Mouse (Mus musculus) olfactory bulb, adult 2 months (tissue): ENCODE measurements at regions not wholly inside any gene's neighbourhood (a gene's known extent, or its start where the extent isn't known, plus 50 kb on each side); places are given as distances from the start of the nearest gene placed in this dataset.
A peak's percentile ranks its signal among the peaks of the same experiment; 100 is the strongest.

Experiments
- H3K27ac ChIP-seq: fragments of 200-500 bp; 2 replicates; pipeline ENCODE4 v1.5.1; 2012; ENCODE audit warnings: low read depth, low read length; ENCODE audit not compliant: insufficient read depth
- H3K4me1 ChIP-seq: fragments of 200-500 bp; 2 replicates; pipeline ENCODE4 v1.6.1; 2012; ENCODE audit warnings: low read length; ENCODE audit not compliant: control insufficient read depth, insufficient read depth
- H3K4me3 ChIP-seq: fragments of 200-500 bp; 2 replicates; pipeline ENCODE4 v1.5.1; 2012; ENCODE audit warnings: mild to moderate bottlenecking, low read depth, low read length, moderate library complexity; ENCODE audit not compliant: insufficient read depth
- CTCF ChIP-seq: fragments of 200-500 bp; IDR thresholded peaks from 2 replicates; pipeline ENCODE4 v1.5.1; 2012; ENCODE audit warnings: low read depth, mild to moderate bottlenecking, low read length, moderate library complexity; ENCODE audit not compliant: insufficient read depth
- POLR2A ChIP-seq: fragments of 200-500 bp; IDR thresholded peaks from 2 replicates; pipeline ENCODE4 v1.6.1; 2012; ENCODE audit warnings: mild to moderate bottlenecking, low read depth, low read length, moderate library complexity; ENCODE audit not compliant: insufficient read depth
- WGBS: fragments of 180-500 bp; shearing (Covaris S2); methylation state at CpG from one replicate; pipeline ENCODE4 v1.1.7; 2018; 5-methylcytosine and 5-hydroxymethylcytosine counted together

GRCm38 (mm10) chr17:9763110-9763509 is 93.6 kb upstream of the Pabpc6 start:
- peaks cover 19% of the 10 kb centered on the region for H3K4me1 ChIP-seq
- 14% methylated on average over 9 of the region's 9 CpGs for WGBS
- no peak for TF ChIP-seq POLR2A
- no peak for TF ChIP-seq CTCF

GRCm38 (mm10) chr17:9762436-9762835 is 92.9 kb upstream of the Pabpc6 start:
- Histone ChIP-seq H3K4me3 (no peak overlapping the region), H3K4me1 (peaks cover 19% of the 10 kb centered on the region), H3K27ac (peak overlapping the region; percentile 90)
- 45% methylated on average over 7 of the region's 7 CpGs for WGBS
- TF ChIP-seq POLR2A (no peak), CTCF (no peak)

More at GRCm38 (mm10) chr17:9763110-9763509, 93.6 kb upstream of the Pabpc6 start:
- Histone ChIP-seq H3K27ac (peak overlapping the region; percentile 67), H3K4me3 (no peak overlapping the region)

GRCm38 (mm10) chr17:9760706-9761059 is 91.2 kb upstream of the Pabpc6 start:
- TF ChIP-seq CTCF (no peak), POLR2A (no peak)
- Histone ChIP-seq H3K4me1 (peaks cover 25% of the 10 kb centered on the region), H3K4me3 (no peak overlapping the region), H3K27ac (no peak overlapping the region)
- WGBS, result 95% methylated on average over 2 of the region's 2 CpGs

GRCm38 (mm10) chr17:9760026-9760705 is 90.6 kb upstream of the Pabpc6 start:
- no peak overlapping the region for H3K4me3 ChIP-seq
- TF ChIP-seq CTCF, result no peak
- no peak for TF ChIP-seq POLR2A
- peaks cover 24% of the 10 kb centered on the region for H3K4me1 ChIP-seq
- 52% methylated on average over 8 of the region's 8 CpGs for WGBS
- H3K27ac ChIP-seq, result peak overlapping the region; percentile 27

GRCm38 (mm10) chr17:9759421-9759852 is 89.9 kb upstream of the Pabpc6 start:
- H3K4me3 ChIP-seq, result no peak overlapping the region
- WGBS, result 27% methylated on average over 7 of the region's 7 CpGs
- H3K27ac ChIP-seq, result peak overlapping the region; percentile 27
- TF ChIP-seq CTCF (peak; percentile 59), POLR2A (no peak)
- H3K4me1 ChIP-seq, result peaks cover 22% of the 10 kb centered on the region

- no peak for TF ChIP-seq CTCF
- TF ChIP-seq POLR2A, result no peak
- 91% methylated on average over 4 of the region's 4 CpGs for WGBS
- no peak overlapping the region for H3K27ac ChIP-seq
Observed at GRCm38 (mm10) chr17:9757725-9758251, 88.3 kb upstream of the Pabpc6 start.

GRCm38 (mm10) chr17:9756675-9757074 is 87.2 kb upstream of the Pabpc6 start:
- WGBS, result 71% methylated on average over 12 of the region's 12 CpGs
- no peak overlapping the region for H3K4me3 ChIP-seq
- no peak overlapping the region for H3K27ac ChIP-seq
- peaks cover 17% of the 10 kb centered on the region for H3K4me1 ChIP-seq
- TF ChIP-seq POLR2A (no peak), CTCF (no peak)

More at GRCm38 (mm10) chr17:9757725-9758251, 88.3 kb upstream of the Pabpc6 start:
- Histone ChIP-seq H3K4me1 (peaks cover 16% of the 10 kb centered on the region), H3K4me3 (no peak overlapping the region)

GRCm38 (mm10) chr17:9756196-9756595 is 86.7 kb upstream of the Pabpc6 start:
- 65% methylated on average over 3 of the region's 3 CpGs for WGBS
- TF ChIP-seq CTCF (no peak), POLR2A (no peak)
- Histone ChIP-seq H3K4me3 (no peak overlapping the region), H3K4me1 (peaks cover 20% of the 10 kb centered on the region), H3K27ac (no peak overlapping the region)

GRCm38 (mm10) chr17:9755576-9755975 is 86.1 kb upstream of the Pabpc6 start:
- 79% methylated on average over 4 of the region's 4 CpGs for WGBS
- no peak overlapping the region for H3K27ac ChIP-seq
- H3K4me3 ChIP-seq, result no peak overlapping the region
- TF ChIP-seq CTCF, result no peak
- no peak for TF ChIP-seq POLR2A
- H3K4me1 ChIP-seq, result peaks cover 20% of the 10 kb centered on the region
